Mouse (Mus musculus) ovary, postnatal 36 days (tissue): Measurements from ENCODE around the gene Prkar2a.

Experiments used
- DNase-seq: peaks from one replicate; pipeline ENCODE4 v3.0.0; 2022; ENCODE audit warnings: low spot score, mixed read lengths

The Prkar2a gene

GRCm38 (mm10) chr9:108796351-108796981 lies 107.4 kb downstream of the Prkar2a start:
- DNase-seq: no peak

- DNase-seq: no peak
Measured at GRCm38 (mm10) chr9:108797477-108797876, 108.4 kb downstream of the Prkar2a start.

GRCm38 (mm10) chr9:108798508-108799075 lies 109.5 kb downstream of the Prkar2a start:
- no peak for DNase-seq

- DNase-seq: no peak
Measured at GRCm38 (mm10) chr9:108799564-108799963, 110.5 kb downstream of the Prkar2a start.
